Mouse (Mus musculus) brain, embryonic 14.5 days (tissue): ENCODE measurements around the gene Cnot3.

Experiments used
- CTCF ChIP-seq: fragments of 200-500 bp; IDR thresholded peaks from 2 replicates; pipeline ENCODE4 v1.5.1; 2012; ENCODE audit warnings: inconsistent platforms, mild to moderate bottlenecking, moderate library complexity, borderline replicate concordance; ENCODE audit not compliant: insufficient read depth, insufficient read length; ENCODE audit errors: extremely low read depth
- POLR2A ChIP-seq: fragments of 200-500 bp; IDR thresholded peaks from 2 replicates; pipeline ENCODE4 v1.6.1; 2012; ENCODE audit warnings: mild to moderate bottlenecking, inconsistent platforms, borderline replicate concordance; ENCODE audit not compliant: poor library complexity, insufficient read depth, insufficient read length, severe bottlenecking; ENCODE audit errors: extremely low read depth

DNA sequence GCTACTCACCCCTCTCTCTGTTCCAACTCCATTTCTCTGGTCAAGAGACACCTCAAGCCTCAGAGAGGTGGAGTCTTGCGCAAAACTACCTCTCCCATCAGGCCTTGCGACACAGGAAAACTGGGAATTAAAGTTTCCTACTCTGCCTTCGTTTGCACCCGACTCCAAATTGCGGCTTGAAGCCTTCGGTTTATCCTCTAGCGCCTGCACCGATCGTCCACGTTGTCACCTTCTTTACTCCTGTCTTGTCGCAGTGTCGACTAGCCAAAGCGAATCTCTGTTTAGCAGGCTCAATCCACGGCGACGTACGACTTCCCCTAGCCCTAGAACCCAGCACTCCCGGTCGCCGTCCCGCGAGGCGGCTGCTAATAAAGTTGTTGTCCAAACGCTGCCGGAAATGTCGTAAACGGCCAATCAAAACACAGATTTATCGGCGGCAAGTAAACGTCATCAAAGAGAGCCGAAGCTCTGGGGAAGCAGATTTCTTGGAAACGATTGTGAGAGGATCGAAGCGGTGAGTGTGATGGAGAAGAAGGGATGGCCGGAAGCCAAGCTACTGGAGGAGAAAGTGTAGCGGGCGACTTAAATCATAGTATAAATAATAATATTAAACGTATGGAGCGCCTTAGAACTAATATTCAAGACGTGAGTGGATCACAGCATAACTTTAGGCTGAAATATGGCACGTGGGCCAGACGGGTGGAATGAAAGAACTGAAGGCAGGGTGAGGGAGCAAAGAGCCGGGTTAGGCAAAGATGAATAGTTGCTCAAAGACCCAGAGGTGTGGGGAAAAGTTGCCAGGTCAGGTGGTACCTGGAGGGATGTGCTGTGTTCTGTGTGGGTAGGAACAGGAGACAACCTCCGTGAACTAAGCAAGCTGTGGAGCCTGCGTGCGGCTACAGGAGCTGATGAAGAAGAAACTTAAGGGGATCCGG lies 15.3 kb upstream of the Cnot3 start, which contains the start of the genes Tfpt and Prpf31:
- no peak for TF ChIP-seq CTCF
- TF ChIP-seq POLR2A, result peak; percentile 28; the same call in 1 of the 2 replicates
